Mouse (Mus musculus): ENCODE data around the gene Snx8.

Gene Snx8

DNA sequence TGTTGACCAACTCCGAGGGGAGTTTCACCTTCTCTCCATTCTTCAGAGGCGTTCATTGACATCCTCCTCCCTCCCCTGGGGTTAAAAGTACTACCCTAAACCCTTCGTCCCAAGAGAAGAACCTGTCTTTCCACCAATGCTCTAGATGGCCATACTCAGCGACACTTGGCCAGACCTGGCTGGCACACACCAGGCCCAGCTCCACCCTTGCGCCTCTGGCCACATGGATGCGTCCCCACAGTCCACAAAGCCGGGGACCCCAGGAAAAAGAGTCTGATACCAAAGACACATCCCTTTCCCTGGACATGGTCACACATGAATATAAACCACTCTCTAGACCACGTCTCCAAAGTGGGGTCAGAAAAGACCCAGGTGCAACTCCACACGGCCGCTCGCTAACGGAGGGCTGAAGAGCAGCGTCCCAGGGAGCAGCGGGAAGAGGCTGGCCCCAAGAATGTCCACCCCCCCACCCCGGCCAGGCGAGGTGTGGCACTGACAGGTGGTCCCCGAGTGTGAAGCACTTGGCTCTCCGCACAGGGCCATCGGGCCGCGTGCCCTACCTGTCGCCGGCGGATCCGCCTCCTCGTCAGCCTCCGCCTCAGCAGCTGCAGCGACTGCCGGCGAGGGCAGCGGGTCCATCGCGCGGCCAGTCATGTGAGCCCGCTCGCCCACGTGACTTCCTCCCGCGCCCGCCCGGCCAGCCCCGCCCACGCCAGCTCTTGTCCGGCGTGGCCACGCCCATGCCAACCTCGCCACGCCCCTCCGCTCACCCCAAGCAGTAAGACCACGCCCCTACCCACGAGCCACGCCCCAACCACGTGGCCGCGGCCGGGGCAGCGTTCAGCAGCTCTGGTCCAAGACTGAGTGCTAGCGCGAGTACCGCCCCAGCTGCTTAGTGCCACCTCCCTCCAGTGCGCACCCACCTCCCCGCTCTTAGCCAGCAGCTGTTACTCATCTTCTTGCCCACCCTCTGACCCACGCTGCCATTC lies at the start of gene Snx8:
TSS of gene Snx8 (minus strand) at position 675 of the 989 bp plus-strand sequence.
- peak; percentile 100 for DNase-seq

DNA sequence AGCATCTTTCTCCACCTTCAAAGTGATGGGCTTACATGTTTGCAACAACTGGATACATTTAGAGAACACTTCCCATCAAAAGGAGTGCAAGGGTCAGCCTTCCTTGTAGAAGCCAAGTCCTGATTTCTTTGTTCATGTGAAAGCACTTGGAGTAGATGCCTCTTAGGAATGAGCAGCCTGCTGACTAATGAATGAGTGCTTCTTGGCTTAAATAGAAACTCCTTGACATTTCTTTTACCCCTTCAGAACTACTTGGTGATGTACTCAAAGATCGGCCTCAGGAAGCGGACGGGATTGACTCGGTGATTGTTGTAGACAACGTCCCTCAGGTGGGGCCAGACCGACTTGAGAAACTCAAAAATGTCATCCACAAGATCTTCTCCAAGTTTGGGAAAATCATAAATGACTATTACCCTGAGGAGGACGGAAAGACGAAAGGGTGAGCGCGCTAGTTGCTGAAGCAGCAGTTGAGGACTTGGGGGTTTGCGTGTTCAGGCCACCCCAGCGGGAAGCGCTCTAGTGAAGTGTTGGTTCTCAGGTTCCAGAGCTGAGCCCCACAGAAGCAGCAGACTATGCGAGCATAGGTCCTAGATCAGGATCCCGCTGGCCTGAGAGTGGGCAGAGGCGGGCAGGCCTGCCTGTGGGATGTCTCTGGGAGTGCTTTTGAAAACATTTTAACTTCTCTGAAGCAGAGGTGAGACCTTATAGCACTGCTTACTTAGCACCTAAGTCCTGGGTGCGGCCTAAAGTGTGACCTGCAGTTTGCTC lies 36.1 kb upstream of the Snx8 start:
- no peak for DNase-seq

DNA sequence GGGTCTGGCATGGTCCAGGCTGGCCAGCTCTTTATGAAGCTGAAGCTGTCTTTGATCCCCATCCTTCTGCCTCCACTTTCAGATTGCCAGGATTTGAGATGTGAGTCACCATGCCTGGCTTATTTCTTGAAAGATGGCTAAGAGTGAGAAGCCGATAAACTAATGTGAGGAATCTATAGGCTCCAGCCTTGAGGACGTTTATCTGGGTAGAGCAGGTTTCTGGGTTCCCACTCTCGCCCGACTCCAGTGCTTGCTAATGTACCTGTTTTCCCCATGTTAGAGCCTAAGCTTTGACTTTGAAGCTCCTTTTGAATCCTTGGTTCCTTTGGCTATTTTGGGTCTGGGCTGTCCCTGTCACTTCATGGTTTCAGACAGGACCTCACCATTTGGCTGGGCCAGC lies 31.6 kb upstream of the Snx8 start:
- DNase-seq: no peak

DNA sequence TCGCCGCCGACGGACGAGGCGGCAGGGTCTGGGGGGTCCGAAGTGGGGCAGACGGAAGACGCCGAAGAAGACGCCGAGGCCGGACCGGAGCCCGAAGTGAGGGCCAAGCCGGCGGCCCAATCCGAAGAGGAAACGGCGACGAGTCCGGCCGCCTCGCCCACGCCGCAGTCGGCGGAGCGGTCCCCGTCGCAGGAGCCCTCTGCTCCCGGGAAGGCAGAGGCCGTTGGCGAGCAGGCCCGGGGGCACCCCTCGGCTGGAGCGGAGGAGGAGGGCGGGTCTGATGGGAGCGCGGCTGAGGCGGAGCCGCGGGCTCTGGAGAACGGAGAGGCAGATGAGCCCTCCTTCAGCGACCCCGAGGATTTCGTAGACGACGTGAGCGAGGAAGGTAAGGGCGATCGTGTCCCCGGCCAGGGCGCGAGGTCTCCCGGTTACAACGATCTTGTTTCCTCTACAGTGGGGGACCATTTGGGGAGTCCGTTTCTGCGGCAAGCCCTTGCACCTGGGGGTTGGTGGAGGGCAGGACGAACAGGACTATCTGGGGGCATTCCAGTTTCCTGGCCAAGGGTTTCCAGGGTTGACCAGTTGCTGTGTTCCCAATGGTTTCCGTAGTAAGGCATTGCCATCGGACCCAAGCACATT lies 30.5 kb upstream of the Snx8 start:
- no peak for DNase-seq

DNA sequence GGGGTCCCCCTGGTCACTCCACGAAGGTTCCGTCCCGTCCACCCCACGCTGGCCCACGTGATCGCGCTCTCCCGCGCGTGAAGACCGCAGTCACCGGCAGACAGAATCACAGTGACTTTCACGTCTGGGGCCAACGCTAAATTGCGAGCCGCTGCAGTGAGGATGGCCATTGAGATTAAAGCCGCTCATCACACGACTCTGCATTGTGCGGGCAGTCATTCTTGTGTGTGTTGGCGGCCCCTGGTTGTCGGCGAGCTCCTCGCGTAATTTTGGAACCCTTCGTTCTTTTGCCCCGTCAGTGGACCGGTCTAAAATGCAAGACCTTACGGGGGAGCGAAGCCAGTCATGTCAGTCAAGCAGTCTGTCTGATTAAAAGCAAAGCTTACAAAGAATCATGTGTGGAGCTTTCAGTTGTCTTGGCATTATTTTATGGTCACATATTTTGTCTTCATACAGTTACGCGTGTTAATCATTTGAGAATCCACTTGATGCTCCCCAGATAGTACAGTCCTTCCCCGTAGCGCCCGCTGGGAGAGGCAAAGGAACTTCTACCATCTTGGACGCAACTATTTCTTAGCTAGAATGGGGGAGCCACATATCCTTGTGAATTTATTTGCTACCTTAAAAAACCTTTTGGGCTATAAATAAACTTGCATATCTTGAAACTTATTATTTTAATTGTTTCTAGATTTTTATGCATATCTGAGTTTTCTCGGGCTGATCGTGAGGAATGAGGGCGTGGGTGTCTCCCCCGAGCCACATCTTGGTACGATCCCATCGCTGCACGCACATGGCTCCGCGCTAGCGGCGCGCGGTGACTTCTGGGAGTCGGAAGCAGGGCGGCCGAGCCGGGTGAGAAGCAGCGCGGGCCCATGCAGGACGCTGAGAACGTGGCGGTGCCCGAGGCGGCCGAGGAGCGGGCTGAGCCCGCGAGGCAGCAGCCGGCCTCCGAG lies 29.7 kb upstream of the Snx8 start, which contains the start of gene Eif3b:
TSS of gene Eif3b (plus strand) at position 840 of the 953 bp plus-strand sequence.
- peak; percentile 93 for DNase-seq

DNA sequence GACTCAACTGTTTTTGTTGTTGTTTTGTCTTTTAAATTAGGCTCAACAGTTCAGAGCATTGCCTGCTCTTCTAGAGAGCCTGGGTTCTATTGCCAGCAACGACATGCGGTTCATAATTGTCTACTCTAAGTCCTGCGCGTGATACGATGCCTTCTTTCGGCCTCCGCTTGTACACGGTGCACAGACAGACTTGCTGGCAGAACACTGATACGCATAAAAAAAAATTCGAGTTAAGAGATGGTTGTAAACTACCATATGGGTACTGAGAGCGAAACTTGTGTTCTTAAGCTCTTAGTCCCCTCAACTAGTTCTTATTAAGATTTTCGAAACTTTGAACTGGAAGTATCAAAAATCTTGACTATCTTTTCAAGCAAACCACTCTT lies 29.0 kb upstream of the Snx8 start:
- DNase-seq: peak; percentile 23

DNA sequence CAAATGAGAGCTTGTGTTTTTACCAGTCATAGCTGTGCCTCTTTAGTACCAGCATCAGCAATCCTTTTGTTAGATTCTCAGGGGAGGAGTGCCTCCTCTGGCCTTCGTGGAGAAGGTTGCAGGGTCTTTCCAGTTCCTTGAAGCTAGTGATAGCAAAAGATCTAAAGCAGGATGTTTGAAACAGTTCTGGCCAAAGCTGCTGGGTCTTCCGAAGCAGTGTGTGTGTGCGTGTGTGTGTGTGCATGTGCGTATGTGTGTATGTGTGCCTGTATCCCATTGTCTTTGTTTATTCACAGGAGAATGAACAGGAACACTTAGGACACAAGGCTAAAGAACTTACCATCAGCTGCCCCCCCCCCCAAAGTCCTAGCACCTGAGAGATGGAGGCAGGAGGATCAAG lies 25.6 kb upstream of the Snx8 start:
- no peak for DNase-seq

DNA sequence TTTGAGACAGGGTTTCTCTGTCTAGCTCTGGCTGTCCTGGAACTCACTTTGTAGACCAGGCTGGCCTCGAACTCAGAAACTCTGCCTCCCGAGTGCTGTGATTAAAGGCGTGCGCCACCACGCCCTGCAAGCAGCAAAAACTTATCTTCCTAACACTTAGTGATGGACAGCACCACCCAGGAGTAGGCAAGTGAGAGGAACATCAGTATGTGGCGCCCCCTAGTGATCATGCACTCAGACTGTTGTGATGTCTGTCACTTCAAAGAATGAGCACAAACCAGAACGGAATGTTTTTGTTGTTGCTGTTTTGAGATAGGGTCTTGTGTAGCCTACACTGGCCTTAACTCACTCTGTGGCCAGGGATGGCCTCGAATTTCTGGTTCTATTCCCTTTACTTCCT lies 22.3 kb upstream of the Snx8 start:
- DNase-seq: peak; percentile 74

DNA sequence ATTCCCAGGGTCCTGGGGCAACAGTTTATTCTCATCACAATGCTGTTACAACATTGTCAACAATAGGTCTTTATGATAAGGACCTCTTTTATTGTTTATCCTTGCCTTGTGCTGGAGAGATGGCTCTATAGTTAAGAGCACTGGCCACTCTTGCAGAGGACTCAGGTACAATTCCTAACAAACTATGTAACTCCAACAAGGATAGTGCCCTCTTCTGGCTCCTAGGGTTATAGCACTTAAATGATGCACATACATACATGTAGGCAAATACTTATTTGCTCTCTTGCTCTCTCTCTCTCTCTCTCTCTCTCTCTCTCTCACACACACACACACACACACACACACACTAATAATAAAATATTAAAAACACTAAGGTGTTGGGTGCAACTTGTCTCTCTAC lies 19.7 kb upstream of the Snx8 start:
- DNase-seq: no peak

DNA sequence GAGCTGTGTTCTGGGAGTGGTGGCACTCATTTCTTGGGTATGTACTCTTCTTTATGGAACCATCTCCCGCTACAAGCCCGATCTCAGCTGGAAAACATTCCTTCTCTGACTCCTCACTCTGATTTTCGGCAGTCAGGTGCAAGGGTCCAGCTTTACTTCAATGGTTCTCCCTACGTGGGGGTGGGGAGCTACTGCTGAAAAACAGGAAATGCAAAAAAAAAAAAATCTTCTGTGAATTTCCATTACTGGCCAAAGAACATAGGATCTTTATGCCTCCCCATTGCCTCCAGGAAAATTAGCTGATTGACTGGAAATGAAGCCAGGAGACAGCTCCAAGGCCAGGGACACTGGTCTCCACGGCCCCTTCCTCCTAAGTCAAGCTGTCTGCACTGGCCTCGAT lies 17.6 kb upstream of the Snx8 start:
- peak; percentile 28 for DNase-seq

DNA sequence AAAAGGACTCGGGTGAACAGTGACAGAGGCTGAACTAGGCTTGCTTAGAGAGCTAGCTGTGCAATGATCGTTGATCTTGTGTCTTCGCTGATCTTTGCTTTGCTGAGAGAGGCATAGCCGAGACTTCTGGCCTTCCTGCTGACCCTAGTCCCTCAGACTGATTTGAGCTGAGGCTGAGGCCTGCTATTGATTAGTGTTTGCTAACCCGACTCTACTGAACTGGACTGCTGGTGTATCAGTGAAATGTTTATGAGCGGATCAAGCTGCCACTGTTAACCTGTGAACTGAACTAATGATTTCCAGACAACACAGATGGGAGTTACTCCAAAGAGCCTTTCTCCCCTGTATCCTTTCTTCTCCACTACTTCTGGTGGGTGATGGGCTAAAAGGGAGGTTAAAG lies 16.1 kb upstream of the Snx8 start:
- no peak for DNase-seq

DNA sequence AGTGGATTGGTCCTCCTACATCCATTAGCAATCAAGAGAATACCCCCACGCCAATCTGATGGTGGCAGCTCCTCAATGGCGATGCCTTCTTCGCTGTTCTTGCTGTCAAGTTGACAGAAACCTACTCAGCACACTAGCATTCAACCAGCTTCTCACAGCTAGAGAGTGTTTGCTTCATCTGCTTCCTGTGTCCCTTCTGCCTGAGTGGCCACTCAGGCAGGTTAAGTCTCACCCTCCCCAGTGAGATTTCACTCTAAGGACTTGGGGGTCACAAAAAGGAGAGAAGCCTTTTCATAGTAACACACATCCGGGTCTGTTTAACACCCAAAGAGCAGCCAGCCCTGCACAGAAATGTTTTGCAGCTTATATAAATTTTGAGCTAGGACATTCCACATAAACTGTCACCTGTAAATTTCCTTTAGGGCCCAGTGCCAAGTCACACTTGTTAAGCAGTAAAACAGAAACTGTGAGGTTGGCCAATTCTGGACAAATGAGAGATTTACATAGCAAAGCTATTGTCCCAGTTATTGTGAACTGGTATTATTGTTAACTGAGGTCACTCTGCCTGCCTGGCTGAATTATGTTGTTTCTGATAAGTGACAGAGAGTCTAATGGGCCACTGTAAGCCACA lies 13.7 kb upstream of the Snx8 start:
- peak; percentile 81 for DNase-seq

DNA sequence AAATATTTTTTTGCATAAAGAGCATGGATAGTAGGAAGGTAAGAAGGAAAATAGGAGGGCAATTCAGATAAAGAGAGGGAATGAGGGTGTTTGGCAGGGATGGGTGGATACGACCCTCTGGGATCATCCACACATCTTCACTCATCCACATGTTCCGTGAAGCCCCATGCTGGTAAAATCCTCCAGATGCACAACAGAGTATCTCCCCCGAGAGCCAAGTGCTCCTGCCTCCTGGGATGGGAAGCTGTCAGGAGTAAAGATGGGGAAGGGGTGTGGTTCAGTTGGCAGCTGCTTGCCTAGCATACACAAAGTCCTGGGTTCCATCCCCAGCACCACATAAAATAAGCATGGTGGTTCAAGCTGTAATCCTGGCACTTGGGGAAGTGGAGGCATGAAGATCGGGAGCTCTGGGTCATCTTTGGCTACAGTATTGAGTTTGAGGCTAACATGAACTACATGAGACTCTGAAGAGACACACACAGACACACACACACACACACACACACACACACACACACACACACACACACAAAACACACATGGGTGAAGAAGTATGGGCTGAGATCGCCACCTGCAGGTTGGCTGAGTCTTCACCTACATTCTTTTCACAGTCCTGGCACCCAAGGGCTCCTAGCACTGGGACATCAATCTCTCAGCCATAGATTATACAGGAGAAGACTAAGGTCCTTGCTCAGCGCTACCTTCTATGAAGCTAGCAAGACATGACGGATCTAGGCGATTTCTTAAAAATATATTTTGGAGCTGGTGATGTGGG lies 7.3 kb upstream of the Snx8 start:
- DNase-seq: peak; percentile 40

DNA sequence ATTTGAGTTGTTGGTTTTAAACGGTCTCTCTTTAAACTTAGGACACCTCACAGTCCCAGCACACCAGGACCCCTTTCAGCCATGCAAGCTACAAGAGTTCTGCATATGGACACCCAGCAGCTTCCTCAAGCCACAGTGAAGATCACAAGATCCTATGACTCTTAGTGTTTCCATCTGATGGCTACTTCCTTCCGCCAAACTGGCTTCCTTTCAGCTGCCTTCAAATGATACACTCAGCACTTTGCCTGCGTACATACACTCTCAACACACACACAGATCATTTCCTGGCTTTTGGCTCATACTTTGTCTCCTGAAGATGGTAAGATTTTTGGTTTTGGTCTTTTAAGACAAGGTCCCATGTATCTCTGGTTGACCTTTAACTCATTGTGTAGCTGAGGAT lies 3.6 kb upstream of the Snx8 start:
- DNase-seq: no peak

DNA sequence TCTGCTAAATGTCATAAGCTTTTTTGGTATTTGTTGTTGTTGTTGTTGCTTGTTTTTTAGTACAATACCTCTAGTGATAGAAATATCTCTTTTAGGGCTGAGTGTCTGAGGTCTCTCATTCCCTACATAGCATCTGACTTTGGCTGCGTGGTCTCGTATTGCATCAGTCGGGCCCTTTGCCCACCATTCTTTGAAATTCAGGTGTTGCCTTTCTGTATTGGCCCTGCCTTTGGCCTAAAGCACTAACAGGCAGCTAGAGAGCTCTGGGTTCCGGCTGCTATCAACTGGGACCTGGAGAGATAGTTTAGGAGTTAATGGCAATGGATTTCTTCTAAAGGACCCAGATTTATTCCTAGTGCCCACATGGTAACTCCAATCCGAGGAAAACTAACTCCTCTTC lies 2.9 kb upstream of the Snx8 start:
- DNase-seq: no peak

DNA sequence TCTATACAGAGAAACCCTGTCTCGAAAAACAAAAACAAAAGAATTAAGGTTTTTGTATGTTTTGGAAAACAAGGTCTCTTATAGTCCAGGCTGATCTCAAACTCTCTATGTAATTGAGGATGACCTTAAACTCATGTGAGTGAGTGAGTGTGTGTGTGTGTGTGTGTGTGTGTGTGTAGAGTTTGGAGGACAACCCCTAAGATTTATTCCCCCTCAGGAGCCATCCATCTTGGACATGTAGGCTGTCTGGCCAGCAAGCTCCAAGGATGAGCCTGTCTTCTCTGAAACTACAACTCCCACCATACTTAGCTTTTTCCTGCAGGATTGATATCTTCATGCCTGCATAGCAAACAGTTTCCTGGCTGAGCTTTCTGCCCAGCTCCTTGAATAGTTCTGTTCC lies 2.4 kb upstream of the Snx8 start:
- DNase-seq: no peak

DNA sequence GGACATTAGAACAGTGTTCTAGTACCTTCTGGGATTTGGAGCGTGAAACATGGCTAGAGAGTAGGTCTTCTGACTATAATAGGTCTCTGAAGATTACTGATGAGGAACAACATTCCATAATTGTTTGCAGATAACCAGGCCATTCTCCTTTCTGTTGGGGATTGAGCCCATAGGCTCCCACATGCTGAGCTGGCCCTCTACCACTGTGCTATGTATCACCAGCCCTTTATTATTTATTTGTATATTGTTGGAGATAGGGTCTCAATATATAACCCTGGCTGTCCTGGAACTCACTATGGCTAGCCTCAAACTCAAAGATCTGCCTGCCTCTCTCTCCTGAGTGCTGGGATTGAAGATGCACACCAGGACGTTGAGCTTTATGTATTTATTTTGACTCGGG lies 585 bp upstream of the Snx8 start:
- no peak for DNase-seq

DNA sequence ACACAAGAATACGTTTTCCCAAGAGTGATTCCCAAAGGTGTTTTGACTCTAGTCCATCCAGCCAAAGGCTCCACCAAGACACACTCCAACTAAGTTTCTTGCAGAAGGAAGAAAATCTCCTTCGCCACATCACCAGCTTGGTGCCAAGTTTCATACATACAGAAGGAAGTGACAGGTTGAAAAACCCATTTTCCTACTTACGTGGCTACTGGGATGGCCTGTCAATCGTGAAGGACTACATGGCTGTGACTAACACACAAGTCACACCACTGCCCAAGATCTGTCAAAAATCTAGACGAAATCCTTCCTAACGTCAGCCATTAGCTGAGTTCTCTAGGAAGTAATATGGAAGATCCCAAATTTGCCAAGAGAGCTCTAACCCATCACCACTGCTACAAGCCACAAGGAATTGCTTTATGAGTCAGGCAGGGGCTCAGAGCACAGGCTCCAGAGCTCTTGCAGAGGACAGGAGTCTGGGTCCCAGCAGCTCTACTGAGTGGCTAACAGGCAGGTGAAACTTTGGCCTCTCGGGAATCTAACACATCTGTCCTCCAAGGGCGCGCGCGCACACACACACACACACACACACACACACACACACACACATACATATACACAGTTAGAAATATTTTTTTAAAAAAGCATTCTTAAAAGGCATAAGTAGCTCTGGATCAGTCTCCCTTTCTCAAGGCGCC lies 1.1 kb downstream of the Snx8 start:
- DNase-seq: no peak

DNA sequence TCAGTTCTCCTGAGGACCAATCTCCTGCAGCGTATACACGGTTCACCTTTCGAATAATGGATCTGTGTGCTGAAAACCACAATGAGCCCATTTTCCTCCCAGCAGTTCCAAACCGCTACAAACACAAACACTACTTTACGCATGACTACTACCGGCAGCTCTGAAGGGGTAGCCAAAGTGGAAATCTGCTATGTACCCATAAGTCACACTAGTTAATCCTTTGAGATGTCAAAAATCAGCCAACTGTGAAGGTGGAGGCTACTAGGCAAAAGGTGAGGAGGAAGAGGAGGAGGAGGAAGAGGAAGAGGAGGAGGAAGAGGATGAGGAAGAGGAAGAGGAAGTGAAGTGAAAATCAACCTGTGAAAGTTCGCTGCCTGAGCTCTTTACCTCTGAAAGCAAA lies 1.8 kb downstream of the Snx8 start:
- DNase-seq: no peak

DNA sequence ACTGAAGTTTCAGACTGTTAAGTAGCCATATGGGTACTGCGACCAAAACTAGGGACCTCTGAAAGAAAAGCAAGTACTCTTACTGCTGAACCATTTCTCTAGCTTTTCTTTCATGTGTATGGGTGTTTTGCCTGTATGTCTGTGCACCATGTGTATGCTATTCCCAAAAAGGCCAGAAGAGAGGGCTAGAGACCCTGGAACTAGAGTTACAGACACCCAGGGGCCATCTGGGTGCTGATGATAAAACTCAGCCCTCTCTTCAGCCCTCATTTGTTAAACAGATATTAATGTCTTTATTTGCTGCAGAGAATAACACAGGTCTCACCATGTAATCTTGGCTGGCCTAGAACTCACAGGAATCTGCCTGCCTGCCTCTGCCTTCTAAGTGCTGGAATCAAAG lies 4.6 kb downstream of the Snx8 start:
- DNase-seq: no peak
